Mouse (Mus musculus): ENCODE measurements at regions not wholly inside any gene's neighbourhood (a gene's known extent, or its start where the extent isn't known, plus 50 kb on each side); places are given as distances from the start of the nearest gene placed in this dataset.

- TF ChIP-seq CTCF (IDR thresholded peaks at IDR 0.05; ENCODE audit: low read depth) (no peak), EP300 (IDR thresholded peaks at IDR 0.05; ENCODE audit: low read depth) (no peak)
These were observed 61.5 kb upstream of the Armc2 start for GRCm38 (mm10) chr10:42079775-42080174.
